Mouse (Mus musculus) heart, adult 18-20 months (tissue): Measurements from ENCODE around the gene Dxo. TPM values are rescaled to one million over a fixed set of nuclear protein-coding genes. Genes with fewer than 3 reads are reported as not detected.

Source experiments
- DNase-seq, 2 experiments: peaks; one replicate each; pipeline ENCODE4 v3.0.0; 2021 to 2022; ENCODE audit warnings: mixed read lengths in 1 of 2
- microRNA-seq, 2 experiments: library from miRNA; unstranded; fragments of <30 nt; microRNA quantifications; one replicate each; pipeline ENCODE4 v1.2.0; 2022
- total RNA-seq, 2 experiments: library from RNA; stranded (reverse); gene quantifications; 2 replicates each; pipeline ENCODE4 v1.2.3; 2021

Dxo gene
- total RNA-seq, 2 experiments from 2014 or later = 9.8 to 13.3 TPM

DNA sequence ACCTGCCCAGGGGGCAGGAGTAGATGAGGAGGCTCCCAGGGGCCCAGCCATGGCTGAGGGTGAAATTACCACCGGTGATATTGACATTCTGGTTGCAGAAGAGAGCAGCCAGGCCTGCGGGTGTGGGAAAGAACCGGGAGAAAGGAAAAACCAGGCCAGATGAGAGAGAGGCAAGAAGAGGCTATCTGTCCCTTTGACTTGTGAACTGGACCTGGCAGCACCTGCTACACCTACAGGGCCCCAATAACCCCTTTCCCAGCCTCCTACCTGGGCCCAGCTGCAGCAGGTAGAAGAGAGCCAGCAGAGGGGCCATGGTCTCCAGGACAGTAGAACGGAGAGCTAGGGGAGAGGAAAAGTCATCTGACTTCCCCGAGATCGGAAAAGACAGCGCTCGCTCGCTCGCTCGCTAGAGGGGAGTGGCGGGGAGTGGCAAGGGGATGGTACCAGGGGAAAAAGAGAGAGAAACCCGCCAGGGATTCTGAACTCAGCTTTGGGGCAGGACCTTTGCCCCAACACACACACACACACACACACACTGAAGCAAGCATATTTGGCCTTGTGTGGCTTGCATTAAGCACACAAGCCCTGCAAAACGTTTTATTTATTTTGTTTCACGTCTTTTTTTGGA, 45.0 kb downstream of the Dxo start, which contains the start of gene Gm20547:
Gm20547 (minus strand) TSS at position 360 of the 628 bp plus-strand sequence.
- DNase-seq = no peak

DNA sequence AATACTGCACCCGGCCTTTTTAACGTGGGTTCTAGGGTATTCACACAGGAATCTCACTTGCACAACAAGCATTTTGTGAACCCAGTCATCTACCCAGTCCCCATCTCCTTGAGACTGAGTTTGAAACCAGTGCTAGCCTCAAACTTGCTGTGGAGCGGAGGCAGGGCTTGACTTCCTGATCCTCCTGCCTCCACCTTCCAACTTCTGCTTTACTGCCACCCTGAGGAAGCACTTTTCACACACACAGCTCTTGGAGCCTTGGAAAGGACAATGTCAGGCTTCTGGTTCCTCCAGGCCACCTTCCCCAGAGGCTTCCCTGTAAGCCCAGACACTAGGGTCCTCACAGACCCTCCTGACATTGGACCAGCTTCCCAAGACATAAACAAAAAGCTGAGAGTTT, 46.5 kb downstream of the Dxo start:
- no peak for DNase-seq

GRCm38 (mm10) chr17:34884704-34885103, 47.9 kb downstream of the Dxo start:
- DNase-seq = no peak

DNA sequence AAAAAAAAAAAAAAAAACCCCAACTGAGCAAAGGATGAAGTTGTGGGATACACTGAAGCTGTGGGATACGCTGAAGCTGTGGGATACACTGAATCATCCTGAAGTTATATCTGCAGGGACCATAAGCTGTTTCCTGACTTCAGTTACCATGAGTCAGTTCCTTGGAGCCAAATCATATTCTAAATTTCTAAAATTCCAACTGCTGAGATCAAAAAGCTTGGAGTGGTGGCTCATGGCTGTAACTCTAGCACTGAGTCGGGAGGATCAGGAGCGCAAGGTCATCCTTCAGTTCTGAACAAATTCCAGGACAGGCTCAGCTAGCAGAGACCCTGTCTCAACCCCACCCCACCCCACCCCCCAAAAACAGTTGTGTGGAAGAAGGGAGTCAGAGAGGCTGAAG, 48.8 kb downstream of the Dxo start:
- DNase-seq = no peak

- no peak for DNase-seq
These were observed 51.1 kb downstream of the Dxo start for GRCm38 (mm10) chr17:34887942-34888341.

Small RNA genes lying within 50 kb of the gene (microRNA-seq; reads per million reads assigned to microRNA genes)
- 0 reads per million in 2 experiments for gene Mir6970
- 0.76 to 2.2 reads per million in 2 experiments for gene Mir6971
- gene Mir6972 = 0 reads per million in 2 experiments

Other genes starting within 250 kb of the Dxo start
- gene Gpsm3, start 247.2 kb upstream of the Dxo start, total RNA-seq = 1 to 10 TPM; 4.1 to 5.9 TPM
- gene Pbx2, start 245.8 kb upstream of the Dxo start, total RNA-seq = 10 to 100 TPM; 13.6 to 17.4 TPM
- under 1 TPM in 1 of 2 experiments, not detected in 1; 0.23 TPM for gene Ager, start 239.2 kb upstream of the Dxo start, total RNA-seq
- gene Rnf5, start 233.3 kb upstream of the Dxo start, total RNA-seq = 10 to 100 TPM; 40.9 to 43.3 TPM
- gene Agpat1, start 232.8 kb upstream of the Dxo start, total RNA-seq = 10 to 100 TPM; 67.9 to 72.4 TPM
- gene Egfl8, start 221.0 kb upstream of the Dxo start, total RNA-seq = 1 to 10 TPM in 1 of 2 experiments, under 1 TPM in 1; 0.85 to 1.1 TPM
- gene Ppt2, start 208.5 kb upstream of the Dxo start, total RNA-seq = 10 to 100 TPM; 55.5 to 55.8 TPM
- gene Prrt1, start 207.5 kb upstream of the Dxo start, total RNA-seq = 1 to 10 TPM in 1 of 2 experiments, under 1 TPM in 1; 0.93 to 1.5 TPM
- gene Fkbpl, start 192.3 kb upstream of the Dxo start, total RNA-seq = 1 to 10 TPM; 5.8 to 6.5 TPM
- gene Atf6b, start 189.9 kb upstream of the Dxo start, total RNA-seq = 10 to 100 TPM; 15.5 to 17.2 TPM
- 10 to 100 TPM; 22.9 to 26.5 TPM for gene Tnxb, start 166.5 kb upstream of the Dxo start, total RNA-seq
- gene C4b, start 93.1 kb upstream of the Dxo start, total RNA-seq = 10 to 100 TPM; 14.4 to 25.5 TPM
- gene Cyp21a1, start 32.5 kb upstream of the Dxo start, total RNA-seq = not detected
- gene Stk19, start 74 bp upstream of the Dxo start, total RNA-seq = 1 to 10 TPM; 8.5 to 9.5 TPM
- gene Skiv2l, start 13.2 kb downstream of the Dxo start, total RNA-seq = 10 to 100 TPM; 20.5 to 21.0 TPM
- gene Nelfe, start 13.4 kb downstream of the Dxo start, total RNA-seq = 10 to 100 TPM; 14.4 to 15.2 TPM
- gene Cfb, start 25.5 kb downstream of the Dxo start, total RNA-seq = 10 to 100 TPM in 1 of 2 experiments, 1 to 10 TPM in 1; 3.3 to 13.7 TPM
- 1 to 10 TPM; 7.4 to 7.7 TPM for gene Zbtb12, start 42.5 kb downstream of the Dxo start, total RNA-seq
- gene Gm20547, start 45.0 kb downstream of the Dxo start, total RNA-seq = not detected
- 1 to 10 TPM; 2.8 to 4.1 TPM for gene C2, start 61.2 kb downstream of the Dxo start, total RNA-seq
- gene Ehmt2, start 61.5 kb downstream of the Dxo start, total RNA-seq = 10 to 100 TPM; 38.1 to 42.7 TPM
- gene Slc44a4, start 77.4 kb downstream of the Dxo start, total RNA-seq = under 1 TPM in 1 of 2 experiments, not detected in 1; 0.62 TPM
- 10 to 100 TPM; 14.6 to 15.9 TPM for gene Neu1, start 94.2 kb downstream of the Dxo start, total RNA-seq
- gene Hspa1b, start 122.2 kb downstream of the Dxo start, total RNA-seq = 10 to 100 TPM; 15.5 to 68.2 TPM
- gene Gm20481, start 132.9 kb downstream of the Dxo start, total RNA-seq = not detected
- 10 to 100 TPM; 17.5 to 41.5 TPM for gene Hspa1a, start 135.1 kb downstream of the Dxo start, total RNA-seq
- gene Hspa1l, start 135.7 kb downstream of the Dxo start, total RNA-seq = 10 to 100 TPM in 1 of 2 experiments, 1 to 10 TPM in 1; 9.8 to 10.8 TPM
- 10 to 100 TPM; 16.3 to 18.0 TPM for gene Lsm2, start 144.8 kb downstream of the Dxo start, total RNA-seq
- gene Vars, start 164.0 kb downstream of the Dxo start, total RNA-seq = 10 to 100 TPM; 32.4 to 35.1 TPM
- gene Vwa7, start 179.6 kb downstream of the Dxo start, total RNA-seq = 10 to 100 TPM; 13.1 to 14.1 TPM
- not detected for gene Sapcd1, start 191.0 kb downstream of the Dxo start, total RNA-seq
- gene Msh5, start 209.7 kb downstream of the Dxo start, total RNA-seq = not detected
- 10 to 100 TPM; 30.4 to 32.4 TPM for gene Clic1, start 212.9 kb downstream of the Dxo start, total RNA-seq
- gene Ddah2, start 222.0 kb downstream of the Dxo start, total RNA-seq = 10 to 100 TPM; 14.0 to 19.8 TPM
- gene Ly6g6c, start 228.4 kb downstream of the Dxo start, total RNA-seq = not detected
- under 1 TPM; 0.31 to 0.87 TPM for gene Mpig6b, start 229.2 kb downstream of the Dxo start, total RNA-seq
- gene Ly6g6e, start 239.9 kb downstream of the Dxo start, total RNA-seq = not detected
- gene Ly6g6d, start 241.0 kb downstream of the Dxo start, total RNA-seq = under 1 TPM in 1 of 2 experiments, not detected in 1; 0.57 TPM
- not detected for gene Ly6g6f, start 248.6 kb downstream of the Dxo start, total RNA-seq